Mouse (Mus musculus): Measurements from ENCODE around the gene Cyp2r1. TPM values are rescaled to one million over a fixed set of nuclear protein-coding genes. Genes with fewer than 3 reads are reported as not detected.

Cyp2r1 gene
- total and polyA plus RNA-seq, 3 experiments = not detected

DNA sequence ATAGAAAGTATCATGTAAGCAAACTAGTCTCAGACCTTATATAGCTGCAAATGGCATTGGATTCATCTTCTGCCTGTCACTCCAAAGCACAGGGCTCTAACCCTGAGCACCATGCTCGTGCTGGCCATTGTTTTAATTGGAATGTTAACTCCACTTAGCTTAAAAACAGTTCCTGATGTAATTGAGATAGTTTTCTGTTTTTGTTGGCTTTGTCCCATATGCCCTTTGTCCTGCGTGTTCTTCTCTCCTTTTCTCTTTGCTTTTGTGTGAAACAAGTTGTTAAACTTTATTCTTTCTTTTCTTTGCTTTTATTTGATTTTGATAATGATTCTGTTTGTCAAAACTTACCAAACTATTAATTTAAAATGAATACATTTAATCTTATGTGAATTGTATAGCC is 19.7 kb upstream of the Cyp2r1 start:
- no peak overlapping the region for H3K4me3 ChIP-seq (replicated peaks in 1 of 3; ENCODE audit: low read depth in 2 of 3, low read length in 2 of 3, poor library complexity in 1 of 3)
- in situ Hi-C loops (cut with MboI; ENCODE audit: low pct_ligation_motif_present, low pct_unique_long_range_greater_than_20kb, low sequenced_read_pairs) = no loop called here
- no peak overlapping the region for H3K27ac ChIP-seq (ENCODE audit: insufficient read depth, low read depth)
- dilution Hi-C loops (cut with MboI; ENCODE audit: extremely low pct_ligation_motif_present, extremely low pct_unique_long_range_greater_than_20kb, low sequenced_read_pairs) = no loop called here
- no peak overlapping the region for H3K9ac ChIP-seq (ENCODE audit: insufficient read depth, low read depth)
- H3K36me3 ChIP-seq (replicated peaks in 1 of 2; ENCODE audit: control insufficient read depth in 1 of 2, insufficient read depth in 1 of 2, low read length in 1 of 2) = no peaks in the 10 kb centered on the region
- DNase-seq (ENCODE audit: extremely low read depth) = no peak
- TF ChIP-seq RAD21 (IDR thresholded peaks at IDR 0.05; ENCODE audit: low read depth, low read length) = no peak
- TF ChIP-seq CTCF (conservative IDR thresholded peaks at IDR 0.05 in 1 of 2, IDR thresholded peaks at IDR 0.05 in 1 of 2; ENCODE audit: low read depth in 2 of 2, low read length in 2 of 2) = no peak
- TF ChIP-seq GABPA (IDR thresholded peaks at IDR 0.05; ENCODE audit: insufficient replicate concordance, low read depth, low read length) = no peak
- no peak for TF ChIP-seq MEF2A (IDR thresholded peaks at IDR 0.05; ENCODE audit: borderline replicate concordance, low read depth, low read length)
- no peak for TF ChIP-seq EP300 (IDR thresholded peaks at IDR 0.05; ENCODE audit: low read length)
- no peak for TF ChIP-seq JUND (conservative IDR thresholded peaks at IDR 0.05; ENCODE audit: low read depth, low read length)
- no peak for TF ChIP-seq MAZ (IDR thresholded peaks at IDR 0.05; ENCODE audit: low read depth, low read length)
- no peak for TF ChIP-seq E2F4 (IDR thresholded peaks at IDR 0.05; ENCODE audit: insufficient replicate concordance, low read depth, low read length)
- TF ChIP-seq SIN3A (IDR thresholded peaks at IDR 0.05; ENCODE audit: low read length) = no peak
- no peak for TF ChIP-seq MAX (IDR thresholded peaks at IDR 0.05; ENCODE audit: low read length)
- no peak for TF ChIP-seq CHD1 (IDR thresholded peaks at IDR 0.05; ENCODE audit: low read depth, low read length)
- TF ChIP-seq MXI1 (IDR thresholded peaks at IDR 0.05; ENCODE audit: low read depth, low read length) = no peak
- no peak for TF ChIP-seq ZNF384 (IDR thresholded peaks at IDR 0.05; ENCODE audit: low read depth, low read length)
- TF ChIP-seq USF2 (conservative IDR thresholded peaks at IDR 0.05; ENCODE audit: low read depth, low read length) = no peak
- no peak overlapping the region for H3K4me2 ChIP-seq (ENCODE audit: insufficient read depth, low read depth, poor library complexity, severe bottlenecking)
- no peaks in the 10 kb centered on the region for H3K79me2 ChIP-seq (replicated peaks; ENCODE audit: control insufficient read depth, extremely low read depth, insufficient read depth, poor library complexity, severe bottlenecking)
- H3K27me3 ChIP-seq (replicated peaks) = no peaks in the 10 kb centered on the region
- H3K4me1 ChIP-seq (ENCODE audit: control insufficient read depth in 1 of 2, insufficient read depth in 2 of 2) = peaks cover 0 to 27% of the 10 kb centered on the region in 2 experiments; a peak in 2 of 4 replicates
- H3K9me3 ChIP-seq (replicated peaks; ENCODE audit: low read length) = no peaks in the 10 kb centered on the region

DNA sequence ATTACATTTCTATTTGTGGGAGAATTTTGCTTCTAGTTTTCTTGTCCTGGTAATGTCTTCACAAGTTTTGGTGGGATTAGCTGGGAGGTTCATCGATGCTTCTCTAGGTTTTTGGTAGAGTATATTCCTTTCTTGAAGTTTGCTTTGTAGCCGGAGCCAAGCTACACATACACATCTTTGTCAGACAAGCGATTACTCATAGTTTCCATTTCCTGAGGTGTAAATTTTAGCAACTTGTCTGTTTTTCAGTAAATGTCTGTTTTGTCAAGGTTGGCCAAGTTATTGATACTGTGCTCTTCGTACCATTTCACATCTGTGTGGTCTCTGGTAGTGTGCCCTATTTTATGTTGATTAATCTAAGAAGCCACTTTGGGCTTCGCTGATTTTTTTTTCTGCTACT is 18.4 kb upstream of the Cyp2r1 start:
- peak overlapping the region; percentile 69 for H3K4me2 ChIP-seq (ENCODE audit: insufficient read depth, low read depth, poor library complexity, severe bottlenecking)
- dilution Hi-C loops (cut with MboI; ENCODE audit: extremely low pct_ligation_motif_present, extremely low pct_unique_long_range_greater_than_20kb, low sequenced_read_pairs) = no loop called here
- H3K9me3 ChIP-seq (replicated peaks; ENCODE audit: low read length) = no peaks in the 10 kb centered on the region
- TF ChIP-seq RCOR1 (conservative IDR thresholded peaks at IDR 0.05; ENCODE audit: low read depth, low read length) (no peak), ZKSCAN1 (IDR thresholded peaks at IDR 0.05; ENCODE audit: borderline replicate concordance, low read depth, low read length) (no peak), EP300 (IDR thresholded peaks at IDR 0.05; ENCODE audit: low read length) (peak; percentile 91), USF1 (IDR thresholded peaks at IDR 0.05; ENCODE audit: low read depth, low read length) (no peak), TCF12 (IDR thresholded peaks at IDR 0.05; ENCODE audit: low read depth, low read length) (no peak), ELF1 (IDR thresholded peaks at IDR 0.05; ENCODE audit: low read depth, low read length) (no peak), POLR2AphosphoS2 (IDR thresholded peaks at IDR 0.05; ENCODE audit: low read depth, low read length) (no peak), MAFK (IDR thresholded peaks at IDR 0.05; ENCODE audit: insufficient replicate concordance, low read length) (no peak), SMC3 (IDR thresholded peaks at IDR 0.05; ENCODE audit: low read depth, low read length) (no peak), SIN3A (IDR thresholded peaks at IDR 0.05; ENCODE audit: low read length) (no peak), ZC3H11A (IDR thresholded peaks at IDR 0.05; ENCODE audit: low read depth, low read length) (no peak), POLR2A (IDR thresholded peaks at IDR 0.05; ENCODE audit: low read depth, low read length) (no peak), BHLHE40 (IDR thresholded peaks at IDR 0.05; ENCODE audit: low read depth, low read length) (no peak), MAZ (IDR thresholded peaks at IDR 0.05; ENCODE audit: low read depth, low read length) (no peak), CTCF (conservative IDR thresholded peaks at IDR 0.05 in 1 of 2, IDR thresholded peaks at IDR 0.05 in 1 of 2; ENCODE audit: low read depth in 2 of 2, low read length in 2 of 2) (no peak), CHD2 (IDR thresholded peaks at IDR 0.05; ENCODE audit: low read length) (no peak), MAX (IDR thresholded peaks at IDR 0.05; ENCODE audit: low read length) (no peak), NELFE (IDR thresholded peaks at IDR 0.05; ENCODE audit: low read depth, low read length) (no peak), PAX5 (IDR thresholded peaks at IDR 0.05; ENCODE audit: low read length) (no peak), GABPA (IDR thresholded peaks at IDR 0.05; ENCODE audit: insufficient replicate concordance, low read depth, low read length) (no peak), IRF4 (IDR thresholded peaks at IDR 0.05; ENCODE audit: low read depth, low read length) (peak; percentile 48; the same call in 1 of the 2 replicates), MYC (IDR thresholded peaks at IDR 0.05; ENCODE audit: low read depth, low read length) (no peak), E2F4 (IDR thresholded peaks at IDR 0.05; ENCODE audit: insufficient replicate concordance, low read depth, low read length) (no peak), USF2 (conservative IDR thresholded peaks at IDR 0.05; ENCODE audit: low read depth, low read length) (no peak), UBTF (IDR thresholded peaks at IDR 0.05; ENCODE audit: low read depth, low read length) (no peak), KAT2A (IDR thresholded peaks at IDR 0.05; ENCODE audit: insufficient replicate concordance, low read length) (no peak), TBP (conservative IDR thresholded peaks at IDR 0.05; ENCODE audit: low read depth, low read length) (no peak), JUND (conservative IDR thresholded peaks at IDR 0.05; ENCODE audit: low read depth, low read length) (peak; percentile 100)

More for the DNA sequence above, 18.4 kb upstream of the Cyp2r1 start:
- peak; percentile 60 for DNase-seq (ENCODE audit: extremely low read depth)
- Histone ChIP-seq H3K4me3 (replicated peaks in 1 of 3; ENCODE audit: low read depth in 2 of 3, low read length in 2 of 3, poor library complexity in 1 of 3) (no peak overlapping the region), H3K27me3 (replicated peaks) (no peaks in the 10 kb centered on the region), H3K27ac (ENCODE audit: insufficient read depth, low read depth) (no peak overlapping the region), H3K4me1 (ENCODE audit: control insufficient read depth in 1 of 2, insufficient read depth in 2 of 2) (peaks cover 0 to 39% of the 10 kb centered on the region in 2 experiments; a peak in 3 of 4 replicates), H3K36me3 (replicated peaks in 1 of 2; ENCODE audit: control insufficient read depth in 1 of 2, insufficient read depth in 1 of 2, low read length in 1 of 2) (no peaks in the 10 kb centered on the region), H3K9ac (ENCODE audit: insufficient read depth, low read depth) (peak overlapping the region; percentile 1; the same call in 1 of the 2 replicates), H3K79me2 (replicated peaks; ENCODE audit: control insufficient read depth, extremely low read depth, insufficient read depth, poor library complexity, severe bottlenecking) (no peaks in the 10 kb centered on the region)
- in situ Hi-C loops (cut with MboI; ENCODE audit: low pct_ligation_motif_present, low pct_unique_long_range_greater_than_20kb, low sequenced_read_pairs) = no loop called here
